Mouse (Mus musculus) limb, embryonic 14.5 days (tissue): ENCODE measurements at regions not wholly inside any gene's neighbourhood (a gene's known extent, or its start where the extent isn't known, plus 50 kb on each side); places are given as distances from the start of the nearest gene placed in this dataset.

Source experiments
- ATAC-seq: fragments of 200-750 bp; cut with Nextera tagmentation; 2 replicates; pipeline ENCODE4 v1.8.0; 2017; ENCODE audit warnings: low read depth, moderate number of reproducible peaks, moderate TSS enrichment; ENCODE audit not compliant: low FRiP score
- DNase-seq: peaks from one replicate; pipeline ENCODE4 v3.0.0-alpha.2; 2015; ENCODE audit warnings: low spot score
- H3K27ac ChIP-seq: fragments of 300-500 bp; sonication (generic); replicated peaks from 2 replicates; pipeline ENCODE4 v1.5.1; 2014; ENCODE audit warnings: low read depth, mild to moderate bottlenecking, low read length, moderate library complexity, mixed read lengths
- H3K27me3 ChIP-seq: fragments of 300-500 bp; sonication (generic); 2 replicates; pipeline ENCODE4 v1.6.1; 2014; ENCODE audit warnings: low read length, mixed read lengths; ENCODE audit not compliant: control insufficient read depth, insufficient read depth
- H3K36me3 ChIP-seq: fragments of 300-500 bp; sonication (generic); 2 replicates; pipeline ENCODE4 v1.6.1; 2014; ENCODE audit warnings: mild to moderate bottlenecking, low read length, moderate library complexity, mixed read lengths; ENCODE audit not compliant: control insufficient read depth, insufficient read depth
- H3K4me1 ChIP-seq: fragments of 300-500 bp; sonication (generic); 2 replicates; pipeline ENCODE4 v1.6.1; 2014; ENCODE audit warnings: antibody characterized with exemption, low read length, mixed read lengths; ENCODE audit not compliant: control insufficient read depth, insufficient read depth
- H3K4me2 ChIP-seq: fragments of 300-500 bp; sonication (generic); replicated peaks from 2 replicates; pipeline ENCODE4 v1.6.1; 2014; ENCODE audit warnings: low read depth, mild to moderate bottlenecking, low read length, moderate library complexity; ENCODE audit not compliant: severe bottlenecking
- H3K4me3 ChIP-seq: fragments of 300-500 bp; sonication (generic); replicated peaks from 2 replicates; pipeline ENCODE4 v1.5.1; 2014; ENCODE audit warnings: low read length
- H3K9ac ChIP-seq: fragments of 300-500 bp; sonication (generic); 2 replicates; pipeline ENCODE4 v1.6.1; 2014; ENCODE audit warnings: mild to moderate bottlenecking, low read depth, low read length, moderate library complexity; ENCODE audit not compliant: severe bottlenecking
- H3K9me3 ChIP-seq: fragments of 300-500 bp; sonication (generic); 2 replicates; pipeline ENCODE4 v1.6.1; 2016; ENCODE audit warnings: low read length; ENCODE audit not compliant: control insufficient read depth
- POLR2A ChIP-seq: fragments of 200-500 bp; IDR thresholded peaks from 2 replicates; pipeline ENCODE4 v1.8.0; 2012; ENCODE audit warnings: inconsistent platforms, mild to moderate bottlenecking, moderate library complexity, borderline replicate concordance; ENCODE audit not compliant: insufficient read depth, insufficient read length; ENCODE audit errors: extremely low read depth
- whole genome bisulfite sequencing: fragments of 180-500 bp; shearing (Covaris S2); extraction: QIAGEN DNeasy Blood & Tissue Kit; methylation state at CpG from one replicate; pipeline ENCODE4 v1.1.7; 2014; 5-methylcytosine and 5-hydroxymethylcytosine counted together

DNA sequence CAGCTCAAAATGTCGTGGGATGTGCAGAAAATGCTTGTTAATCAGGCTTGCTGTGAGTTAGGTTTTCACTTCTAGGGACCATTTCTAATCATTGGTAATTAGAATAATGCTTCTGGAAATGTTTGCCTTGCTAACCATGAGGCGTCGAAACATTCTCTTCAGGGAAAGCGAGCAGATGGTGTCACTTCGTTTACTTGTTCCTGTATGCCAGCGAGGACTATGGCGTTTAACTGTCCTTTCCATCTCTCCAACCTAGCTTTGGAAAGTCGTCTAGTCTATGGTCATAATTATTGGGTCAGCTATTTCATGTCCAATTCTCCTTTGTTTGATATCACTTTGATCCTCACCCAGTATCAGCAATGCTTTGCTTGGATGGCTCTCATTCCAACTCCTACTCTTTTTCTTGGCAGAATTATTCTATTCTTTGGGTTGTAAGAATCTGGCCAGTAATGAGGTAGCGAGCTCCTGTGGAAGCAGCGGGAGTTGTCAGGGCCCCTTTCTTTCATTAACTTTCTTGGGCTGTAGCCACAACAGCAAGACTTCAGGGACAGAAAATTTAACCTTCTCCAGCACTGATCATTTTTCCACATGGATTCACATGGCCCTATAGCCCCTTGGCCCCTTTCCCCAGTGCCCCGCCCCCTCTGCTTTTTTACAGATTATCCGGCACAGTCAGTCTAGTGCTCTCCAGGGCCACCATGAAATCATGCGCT lies 374.0 kb upstream of the Plscr5 start:
- ATAC-seq (peak; percentile 77), DNase-seq (peak; percentile 40)
- Histone ChIP-seq H3K4me1 (no peaks in the 10 kb centered on the region), H3K4me2 (no peak overlapping the region), H3K36me3 (no peaks in the 10 kb centered on the region), H3K27me3 (no peaks in the 10 kb centered on the region), H3K9me3 (no peaks in the 10 kb centered on the region), H3K27ac (no peak overlapping the region), H3K9ac (no peak overlapping the region), H3K4me3 (no peak overlapping the region)
- no peak for TF ChIP-seq POLR2A
- 70% methylated on average over 13 of the region's 13 CpGs for WGBS

DNA sequence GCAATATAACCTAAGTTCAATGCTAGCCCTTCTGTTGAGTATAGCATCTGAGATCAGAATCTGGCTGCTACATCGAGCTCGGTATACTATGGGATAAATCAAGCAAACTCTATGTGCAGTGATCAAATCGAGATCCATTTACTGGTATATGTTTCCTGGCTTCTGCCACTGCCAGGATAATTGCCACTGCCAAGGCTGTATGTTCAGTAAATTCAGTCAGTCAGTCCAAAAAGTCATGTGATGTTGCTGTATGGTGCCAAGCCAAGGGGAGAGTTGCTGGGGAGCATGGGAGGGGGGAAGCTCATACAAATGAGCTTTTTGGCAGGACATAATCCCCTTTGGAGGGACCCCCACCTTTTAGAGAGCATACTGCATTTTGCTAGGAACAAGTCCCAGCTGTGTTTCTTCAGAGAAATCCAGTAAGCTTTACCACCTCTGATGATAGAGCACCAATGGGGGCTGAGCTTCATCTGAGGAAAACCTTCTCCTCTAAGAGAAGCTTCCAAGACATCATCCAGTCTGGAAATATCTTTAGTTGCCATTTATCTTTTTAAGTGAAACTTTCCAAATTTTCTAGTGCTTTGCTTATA lies 389.3 kb upstream of the Plscr5 start:
- no peaks in the 10 kb centered on the region for H3K36me3 ChIP-seq
- H3K9me3 ChIP-seq = no peaks in the 10 kb centered on the region
- TF ChIP-seq POLR2A = no peak
- no peaks in the 10 kb centered on the region for H3K4me1 ChIP-seq
- DNase-seq = no peak
- ATAC-seq = no peak
- H3K4me3 ChIP-seq = no peak overlapping the region
- H3K9ac ChIP-seq = no peak overlapping the region
- H3K27me3 ChIP-seq = no peaks in the 10 kb centered on the region
- H3K27ac ChIP-seq = no peak overlapping the region
- 83% methylated on average over 3 of the region's 3 CpGs for WGBS
- no peak overlapping the region for H3K4me2 ChIP-seq

DNA sequence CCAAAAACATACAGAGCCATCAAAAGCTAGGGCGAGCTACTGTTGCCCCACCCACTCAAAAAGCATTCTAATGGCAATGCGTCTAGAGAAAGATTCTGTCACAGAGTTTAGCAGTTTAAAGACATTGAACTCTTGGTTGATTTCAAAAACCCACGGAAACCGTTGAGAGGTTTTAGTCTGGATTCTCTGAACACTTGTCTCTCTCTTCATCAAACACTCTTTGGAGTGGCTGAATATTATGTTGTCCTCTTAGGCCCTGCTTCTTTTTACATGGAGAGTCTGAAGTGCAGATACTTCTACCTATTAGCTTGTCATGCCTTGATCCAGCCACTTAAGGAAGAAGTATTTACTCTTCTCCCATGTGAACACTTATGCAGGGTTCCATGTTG lies 393.9 kb upstream of the Plscr5 start:
- H3K4me1 ChIP-seq = no peaks in the 10 kb centered on the region
- no peak overlapping the region for H3K4me3 ChIP-seq
- H3K27me3 ChIP-seq = no peaks in the 10 kb centered on the region
- no peaks in the 10 kb centered on the region for H3K9me3 ChIP-seq
- no peak overlapping the region for H3K4me2 ChIP-seq
- 85% methylated on average over 4 of the region's 4 CpGs for WGBS
- no peaks in the 10 kb centered on the region for H3K36me3 ChIP-seq
- no peak overlapping the region for H3K9ac ChIP-seq
- DNase-seq (no peak), ATAC-seq (no peak)
- TF ChIP-seq POLR2A = no peak
- no peak overlapping the region for H3K27ac ChIP-seq

DNA sequence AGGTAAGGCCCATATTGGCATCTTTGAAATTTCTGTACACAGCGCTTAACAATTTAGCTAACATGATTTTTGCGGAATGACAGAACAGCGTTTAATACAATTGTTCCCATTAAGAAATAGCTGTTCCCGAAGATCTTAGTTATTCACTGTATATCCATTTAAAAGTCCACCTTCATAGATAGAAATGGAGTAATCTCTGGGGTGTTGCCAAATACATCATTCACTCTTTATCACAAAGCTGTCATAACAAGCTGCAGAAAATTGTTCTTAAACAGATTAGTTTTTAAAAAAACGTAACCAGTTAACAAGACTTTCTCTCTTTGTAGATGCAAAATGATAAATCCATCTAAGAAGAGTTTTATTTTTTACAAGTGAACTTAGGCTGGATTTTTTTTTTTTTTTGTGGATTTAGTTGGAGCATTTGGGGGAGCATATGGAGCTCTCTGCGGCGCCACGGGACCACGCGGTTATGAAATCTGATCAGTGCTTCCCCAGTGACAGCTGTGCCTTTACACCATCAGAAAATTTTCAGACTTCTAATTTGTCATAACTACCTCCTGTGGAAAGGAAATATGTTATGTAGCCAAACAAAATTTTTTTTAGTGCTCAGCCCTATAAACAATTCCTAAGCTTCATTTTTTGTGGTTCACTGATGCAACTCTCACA lies 394.4 kb upstream of the Plscr5 start:
- Histone ChIP-seq H3K27ac (no peak overlapping the region), H3K27me3 (no peaks in the 10 kb centered on the region), H3K4me2 (no peak overlapping the region), H3K4me3 (no peak overlapping the region), H3K4me1 (no peaks in the 10 kb centered on the region), H3K9me3 (no peaks in the 10 kb centered on the region), H3K9ac (no peak overlapping the region), H3K36me3 (no peaks in the 10 kb centered on the region)
- peak; percentile 15 for DNase-seq
- no peak for TF ChIP-seq POLR2A
- WGBS = 86% methylated on average over 10 of the region's 10 CpGs
- peak; percentile 74 for ATAC-seq

DNA sequence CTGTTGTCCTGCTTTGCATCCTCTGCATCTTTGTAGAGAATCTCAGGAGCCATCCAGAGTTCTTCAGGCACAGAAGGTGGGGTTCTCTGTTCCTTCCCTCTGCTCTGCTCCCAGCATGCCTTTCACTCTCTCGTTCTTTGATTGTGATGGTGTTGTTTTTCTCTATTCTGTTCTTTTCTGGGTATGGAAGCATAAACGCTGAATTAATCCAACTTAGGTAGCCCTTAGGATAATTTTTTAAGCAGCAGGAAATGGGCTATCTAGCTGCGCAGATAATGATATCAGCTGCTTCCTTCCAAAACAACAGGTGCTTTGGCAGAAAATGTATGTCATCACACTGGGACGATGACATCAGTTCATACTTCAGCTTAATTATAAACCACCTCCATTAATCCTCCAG lies 395.8 kb upstream of the Plscr5 start:
- no peaks in the 10 kb centered on the region for H3K36me3 ChIP-seq
- no peaks in the 10 kb centered on the region for H3K4me1 ChIP-seq
- H3K27ac ChIP-seq = no peak overlapping the region
- WGBS = 87% methylated on average over 4 of the region's 4 CpGs
- DNase-seq (no peak), ATAC-seq (no peak)
- no peaks in the 10 kb centered on the region for H3K27me3 ChIP-seq
- no peak overlapping the region for H3K4me2 ChIP-seq
- no peaks in the 10 kb centered on the region for H3K9me3 ChIP-seq
- no peak for TF ChIP-seq POLR2A
- no peak overlapping the region for H3K9ac ChIP-seq
- H3K4me3 ChIP-seq = no peak overlapping the region
